Mouse (Mus musculus): ENCODE data around the gene Bspry. TPM values are rescaled to one million over a fixed set of nuclear protein-coding genes. Genes with fewer than 3 reads are reported as not detected.

Bspry gene
- polyA plus RNA-seq, 1 experiment from 2014 or later = 2.9 TPM

- Histone ChIP-seq H3K4me2 (replicated peaks) (no peak overlapping the region), H3K36me3 (no peaks in the 10 kb centered on the region), H3K9ac (no peak overlapping the region), H3K9me3 (no peaks in the 10 kb centered on the region), H3K27me3 (no peaks in the 10 kb centered on the region), H3K4me1 (no peaks in the 10 kb centered on the region), H3K27ac (no peak overlapping the region), H3K4me3 (no peak overlapping the region)
- no peak for ATAC-seq (ENCODE audit: insufficient number of reproducible peaks, insufficient read depth, low FRiP score, low TSS enrichment)
- 74% methylated on average over 3 of the region's 3 CpGs for WGBS
These were observed 61.9 kb downstream of the Bspry start for GRCm38 (mm10) chr4:62541802-62542201.

DNA sequence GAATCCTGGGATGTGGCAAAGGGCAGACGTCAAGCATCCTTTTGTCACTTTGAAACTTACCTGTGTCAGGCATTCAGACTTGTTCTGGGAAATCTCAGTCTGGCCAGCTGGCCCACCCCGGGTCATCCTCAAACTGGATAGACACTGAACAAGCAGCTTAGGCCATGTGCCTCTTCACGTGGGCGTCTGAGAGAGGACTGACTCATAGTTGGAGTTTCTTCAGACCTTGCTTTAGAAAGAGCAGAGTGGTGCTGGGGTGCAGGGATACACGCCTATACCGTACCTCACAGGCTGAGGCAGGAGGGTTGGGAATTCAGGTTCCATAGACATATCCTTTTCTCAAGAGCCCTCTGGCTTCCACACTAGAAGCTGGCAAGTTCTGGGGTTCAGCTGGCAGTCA lies 63.9 kb downstream of the Bspry start:
- ATAC-seq (ENCODE audit: insufficient number of reproducible peaks, insufficient read depth, low FRiP score, low TSS enrichment) = no peak
- WGBS = 90% methylated on average over 6 of the region's 6 CpGs
- no peaks in the 10 kb centered on the region for H3K27me3 ChIP-seq
- no peaks in the 10 kb centered on the region for H3K9me3 ChIP-seq
- no peak overlapping the region for H3K4me2 ChIP-seq (replicated peaks)
- no peak overlapping the region for H3K4me3 ChIP-seq
- no peaks in the 10 kb centered on the region for H3K4me1 ChIP-seq
- H3K27ac ChIP-seq = no peak overlapping the region
- no peaks in the 10 kb centered on the region for H3K36me3 ChIP-seq
- no peak overlapping the region for H3K9ac ChIP-seq

DNA sequence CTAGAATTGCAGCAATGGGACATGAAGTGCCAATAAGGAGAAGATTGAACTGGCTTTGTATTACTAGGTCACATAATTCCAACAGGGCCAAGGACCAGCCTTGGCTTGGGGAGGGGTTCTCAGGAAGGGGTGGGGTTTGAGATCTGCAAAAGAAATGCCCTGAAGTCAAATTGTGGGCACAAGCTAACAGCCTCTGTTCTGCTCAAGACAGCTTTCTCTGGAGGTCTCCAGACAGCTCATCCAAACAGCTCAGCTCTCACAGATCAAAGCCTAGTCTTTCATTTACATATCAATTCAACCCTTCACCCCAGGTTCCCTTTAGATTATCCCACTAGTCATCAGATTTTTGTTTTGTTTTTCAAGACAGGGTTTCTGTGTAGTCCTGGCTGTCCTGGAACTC lies 64.9 kb downstream of the Bspry start:
- Histone ChIP-seq H3K27me3 (no peaks in the 10 kb centered on the region), H3K4me1 (no peaks in the 10 kb centered on the region), H3K4me3 (no peak overlapping the region), H3K27ac (no peak overlapping the region), H3K9ac (no peak overlapping the region), H3K36me3 (no peaks in the 10 kb centered on the region), H3K4me2 (replicated peaks) (no peak overlapping the region), H3K9me3 (no peaks in the 10 kb centered on the region)
- ATAC-seq (ENCODE audit: insufficient number of reproducible peaks, insufficient read depth, low FRiP score, low TSS enrichment) = no peak

Other genes with a start within 250 kb of the Bspry start
- gene Zfp37, start 249.0 kb upstream of the Bspry start, polyA plus RNA-seq (2016; fragmentation: Nextera tagmentation; extraction: Ambion mirVana) = 15.2 and 18.1 TPM in 2 replicates
- 14.5 and 15.4 TPM in 2 replicates for gene Slc31a2, start 217.5 kb upstream of the Bspry start, polyA plus RNA-seq (2016; fragmentation: Nextera tagmentation; extraction: Ambion mirVana)
- gene Fkbp15, start 119.5 kb upstream of the Bspry start, polyA plus RNA-seq (2016; fragmentation: Nextera tagmentation; extraction: Ambion mirVana) = 23.2 and 25.0 TPM in 2 replicates
- 44.1 and 44.8 TPM in 2 replicates for gene Slc31a1, start 119.3 kb upstream of the Bspry start, polyA plus RNA-seq (2016; fragmentation: Nextera tagmentation; extraction: Ambion mirVana)
- 203 and 210 TPM in 2 replicates for gene Cdc26, start 71.4 kb upstream of the Bspry start, polyA plus RNA-seq (2016; fragmentation: Nextera tagmentation; extraction: Ambion mirVana)
- 27.3 and 30.1 TPM in 2 replicates for gene Prpf4, start 71.3 kb upstream of the Bspry start, polyA plus RNA-seq (2016; fragmentation: Nextera tagmentation; extraction: Ambion mirVana)
- not detected in 2 replicates for gene Rnf183, start 44.8 kb upstream of the Bspry start, polyA plus RNA-seq (2016; fragmentation: Nextera tagmentation; extraction: Ambion mirVana)
- gene Wdr31, start 9.2 kb upstream of the Bspry start, polyA plus RNA-seq (2016; fragmentation: Nextera tagmentation; extraction: Ambion mirVana) = 8.8 TPM in 2 replicates
- 11.1 and 14.2 TPM in 2 replicates for gene Hdhd3, start 23.4 kb downstream of the Bspry start, polyA plus RNA-seq (2016; fragmentation: Nextera tagmentation; extraction: Ambion mirVana)
- 76.9 and 78.5 TPM in 2 replicates for gene Alad, start 39.9 kb downstream of the Bspry start, polyA plus RNA-seq (2016; fragmentation: Nextera tagmentation; extraction: Ambion mirVana)
- gene Pole3, start 45.0 kb downstream of the Bspry start, polyA plus RNA-seq (2016; fragmentation: Nextera tagmentation; extraction: Ambion mirVana) = 89.1 and 92.8 TPM in 2 replicates
- gene 4933430I17Rik, start 45.3 kb downstream of the Bspry start, polyA plus RNA-seq (2016; fragmentation: Nextera tagmentation; extraction: Ambion mirVana) = 0.45 and 0.99 TPM in 2 replicates
- gene Rgs3, start 79.8 kb downstream of the Bspry start, polyA plus RNA-seq (2016; fragmentation: Nextera tagmentation; extraction: Ambion mirVana) = 45.0 and 45.2 TPM in 2 replicates

Data from embryonic facial prominence, embryonic 12.5 days (tissue).